Mouse (Mus musculus) midbrain, embryonic 15.5 days (tissue): ENCODE results near the gene Olfr666. TPM values are rescaled to one million over a fixed set of nuclear protein-coding genes. Genes with fewer than 3 reads are reported as not detected.
"Not testable (repeated sequence)": the region's sequence is repeated elsewhere in the genome, so short reads cannot be mapped to it uniquely, and the experiment has no call there.

Source experiments
- ATAC-seq: fragments of 200-750 bp; cut with Nextera tagmentation; replicated peaks from 2 replicates; pipeline ENCODE4 v1.8.0; 2017; ENCODE audit warnings: moderate TSS enrichment
- H3K27ac ChIP-seq: fragments of 300-500 bp; sonication (generic); 2 replicates; pipeline ENCODE4 v1.5.1; 2015; ENCODE audit warnings: mild to moderate bottlenecking, inconsistent platforms
- H3K27me3 ChIP-seq: fragments of 300-500 bp; sonication (generic); replicated peaks from 2 replicates; pipeline ENCODE4 v1.6.1; 2015; ENCODE audit warnings: inconsistent platforms
- H3K36me3 ChIP-seq: fragments of 300-500 bp; sonication (generic); replicated peaks from 2 replicates; pipeline ENCODE4 v1.6.1; 2015; ENCODE audit warnings: inconsistent platforms
- H3K4me1 ChIP-seq: fragments of 300-500 bp; sonication (generic); 2 replicates; pipeline ENCODE4 v1.6.1; 2015; ENCODE audit warnings: inconsistent platforms
- H3K4me2 ChIP-seq: fragments of 300-500 bp; sonication (generic); 2 replicates; pipeline ENCODE4 v1.6.1; 2015; ENCODE audit warnings: inconsistent platforms, mild to moderate bottlenecking, moderate library complexity
- H3K4me3 ChIP-seq: fragments of 300-500 bp; sonication (generic); 2 replicates; pipeline ENCODE4 v1.5.1; 2015; ENCODE audit warnings: mild to moderate bottlenecking, inconsistent platforms
- H3K9ac ChIP-seq: fragments of 300-500 bp; sonication (generic); 2 replicates; pipeline ENCODE4 v1.6.1; 2015; ENCODE audit warnings: mild to moderate bottlenecking, inconsistent platforms
- H3K9me3 ChIP-seq: fragments of 300-500 bp; sonication (generic); 2 replicates; pipeline ENCODE4 v1.6.1; 2016; ENCODE audit warnings: inconsistent platforms
- WGBS: fragments of 180-500 bp; shearing (Covaris S2); methylation state at CpG from one replicate; pipeline ENCODE4 v1.1.7; 2015; ENCODE audit warnings: mixed read lengths; 5-methylcytosine and 5-hydroxymethylcytosine counted together
- polyA plus RNA-seq: library from polyadenylated mRNA; unstranded; fragments of >200 nt; fragmentation: Nextera tagmentation; extraction: Ambion mirVana; gene quantifications from 2 replicates; pipeline ENCODE4 v1.2.1, GENCODE M21; 2015

The Olfr666 gene
- not detected in 2 replicates for polyA plus RNA-seq

- H3K36me3 ChIP-seq = no peaks in the 10 kb centered on the region
- no peak for ATAC-seq
- no peak within 1 kb of the TSS for H3K4me2 ChIP-seq
- H3K9me3 ChIP-seq = no peaks in the 10 kb centered on the region
- H3K4me3 ChIP-seq = no peak within 1 kb of the TSS
- 87% methylated on average over 2 of the region's 2 CpGs for WGBS
- H3K27ac ChIP-seq = no peak within 1 kb of the TSS
- no peak within 1 kb of the TSS for H3K9ac ChIP-seq
- no peaks in the 10 kb centered on the region for H3K27me3 ChIP-seq
- no peaks in the 10 kb centered on the region for H3K4me1 ChIP-seq
These were observed at the start of gene Olfr666 for GRCm38 (mm10) chr7:104895852-104896251. Gene Olfr666 (minus strand): TSS chr7:104895952.

- no peak within 1 kb of the TSS for H3K27ac ChIP-seq
- no peak within 1 kb of the TSS for H3K9ac ChIP-seq
- WGBS = 88% methylated on average over 1 of the region's 1 CpGs
- no peak within 1 kb of the TSS for H3K4me3 ChIP-seq
- no peak within 1 kb of the TSS for H3K4me2 ChIP-seq
- H3K27me3 ChIP-seq = no peaks in the 10 kb centered on the region
- ATAC-seq = no peak
- no peaks in the 10 kb centered on the region for H3K9me3 ChIP-seq
- no peaks in the 10 kb centered on the region for H3K36me3 ChIP-seq
- no peaks in the 10 kb centered on the region for H3K4me1 ChIP-seq
These were observed 38.2 kb upstream of the Olfr666 start, which contains the start of gene Olfr669 for GRCm38 (mm10) chr7:104933940-104934339. Gene Olfr669 (plus strand): TSS chr7:104934240.

- Histone ChIP-seq H3K9ac (no peak within 1 kb of the TSS), H3K4me3 (no peak within 1 kb of the TSS), H3K4me2 (no peak within 1 kb of the TSS), H3K27me3 (no peaks in the 10 kb centered on the region), H3K27ac (no peak within 1 kb of the TSS), H3K4me1 (no peaks in the 10 kb centered on the region), H3K36me3 (no peaks in the 10 kb centered on the region), H3K9me3 (no peaks in the 10 kb centered on the region)
- WGBS = 78% methylated on average over 1 of the region's 1 CpGs
- no peak for ATAC-seq
These were observed 32.2 kb upstream of the Olfr666 start, which contains the start of gene Olfr668 for GRCm38 (mm10) chr7:104927957-104928356. Gene Olfr668 (minus strand): TSS chr7:104928057.

- Histone ChIP-seq H3K36me3 (no peaks in the 10 kb centered on the region), H3K4me1 (no peaks in the 10 kb centered on the region), H3K9ac (no peak within 1 kb of the TSS), H3K27me3 (no peaks in the 10 kb centered on the region), H3K27ac (no peak within 1 kb of the TSS), H3K4me2 (no peak within 1 kb of the TSS), H3K9me3 (no peaks in the 10 kb centered on the region), H3K4me3 (no peak within 1 kb of the TSS)
- 86% methylated on average over 1 of the region's 1 CpGs for WGBS
- ATAC-seq = no peak
These were observed 25.6 kb upstream of the Olfr666 start, which contains the start of gene Olfr667 for GRCm38 (mm10) chr7:104921382-104921781. Gene Olfr667 (minus strand): TSS chr7:104921482.

GRCm38 (mm10) chr7:104877731-104878130, 18.0 kb downstream of the Olfr666 start, which contains the start of gene Olfr665:
Gene Olfr665 (plus strand): TSS chr7:104878031.
- no peak for ATAC-seq
- no peaks in the 10 kb centered on the region for H3K9me3 ChIP-seq
- H3K4me1 ChIP-seq = no peaks in the 10 kb centered on the region
- no peak within 1 kb of the TSS for H3K9ac ChIP-seq
- no peaks in the 10 kb centered on the region for H3K27me3 ChIP-seq
- H3K4me3 ChIP-seq = no peak within 1 kb of the TSS
- no peaks in the 10 kb centered on the region for H3K36me3 ChIP-seq
- WGBS = 51% methylated on average over 1 of the region's 1 CpGs
- H3K4me2 ChIP-seq = no peak within 1 kb of the TSS
- no peak within 1 kb of the TSS for H3K27ac ChIP-seq

GRCm38 (mm10) chr7:104861381-104861780, 34.4 kb downstream of the Olfr666 start:
- WGBS = 88% methylated on average over 3 of the region's 3 CpGs
- no peak overlapping the region for H3K4me2 ChIP-seq
- H3K4me1 ChIP-seq = no peaks in the 10 kb centered on the region
- no peak overlapping the region for H3K27ac ChIP-seq
- no peaks in the 10 kb centered on the region for H3K27me3 ChIP-seq
- H3K4me3 ChIP-seq = no peak overlapping the region
- no peaks in the 10 kb centered on the region for H3K36me3 ChIP-seq
- no peak overlapping the region for H3K9ac ChIP-seq
- no peak for ATAC-seq
- no peaks in the 10 kb centered on the region for H3K9me3 ChIP-seq

- Histone ChIP-seq H3K9ac (no peak overlapping the region), H3K9me3 (no peaks in the 10 kb centered on the region), H3K36me3 (no peaks in the 10 kb centered on the region), H3K4me1 (no peaks in the 10 kb centered on the region), H3K27me3 (no peaks in the 10 kb centered on the region), H3K27ac (no peak overlapping the region), H3K4me2 (no peak overlapping the region), H3K4me3 (no peak overlapping the region)
- ATAC-seq = no peak
- 80% methylated on average over 1 of the region's 1 CpGs for WGBS
These were observed 38.1 kb downstream of the Olfr666 start for GRCm38 (mm10) chr7:104857683-104858082.

- WGBS = 84% methylated on average over 2 of the region's 2 CpGs
- H3K27ac ChIP-seq, H3K27me3 ChIP-seq, H3K4me3 ChIP-seq, H3K4me2 ChIP-seq, H3K36me3 ChIP-seq, H3K4me1 ChIP-seq, H3K9me3 ChIP-seq, ATAC-seq, H3K9ac ChIP-seq: not testable (repeated sequence)
These were observed 39.0 kb downstream of the Olfr666 start, which contains the start of gene Usp17la for GRCm38 (mm10) chr7:104856709-104857108. Gene Usp17la (plus strand): TSS chr7:104857009.

- Histone ChIP-seq H3K4me1 (no peaks in the 10 kb centered on the region), H3K27ac (no peak overlapping the region), H3K4me3 (no peak overlapping the region), H3K9ac (no peak overlapping the region), H3K4me2 (no peak overlapping the region), H3K36me3 (no peaks in the 10 kb centered on the region), H3K27me3 (no peaks in the 10 kb centered on the region), H3K9me3 (no peaks in the 10 kb centered on the region)
- 84% methylated on average over 3 of the region's 3 CpGs for WGBS
- ATAC-seq = no peak
These were observed 40.5 kb downstream of the Olfr666 start for GRCm38 (mm10) chr7:104855248-104855750.

GRCm38 (mm10) chr7:104851546-104851945, 44.2 kb downstream of the Olfr666 start:
- 60% methylated on average over 2 of the region's 2 CpGs for WGBS
- H3K27me3 ChIP-seq, H3K27ac ChIP-seq, H3K4me3 ChIP-seq, H3K4me1 ChIP-seq, H3K9me3 ChIP-seq, ATAC-seq, H3K4me2 ChIP-seq, H3K9ac ChIP-seq, H3K36me3 ChIP-seq: not testable (repeated sequence)

GRCm38 (mm10) chr7:104843731-104844287, 51.9 kb downstream of the Olfr666 start:
- Histone ChIP-seq H3K9ac (no peak overlapping the region), H3K4me2 (no peak overlapping the region), H3K9me3 (no peaks in the 10 kb centered on the region), H3K4me1 (no peaks in the 10 kb centered on the region), H3K27ac (no peak overlapping the region), H3K36me3 (no peaks in the 10 kb centered on the region), H3K4me3 (no peak overlapping the region), H3K27me3 (no peaks in the 10 kb centered on the region)
- no peak for ATAC-seq
- 90% methylated on average over 1 of the region's 1 CpGs for WGBS

- 76% methylated on average over 1 of the region's 1 CpGs for WGBS
- Histone ChIP-seq H3K27ac (no peak within 1 kb of the TSS), H3K27me3 (no peaks in the 10 kb centered on the region), H3K9ac (no peak within 1 kb of the TSS), H3K4me2 (no peak within 1 kb of the TSS), H3K4me1 (no peaks in the 10 kb centered on the region), H3K36me3 (no peaks in the 10 kb centered on the region), H3K9me3 (no peaks in the 10 kb centered on the region), H3K4me3 (no peak within 1 kb of the TSS)
- ATAC-seq = no peak
These were observed 53.2 kb downstream of the Olfr666 start, which contains the start of gene Usp17lb for GRCm38 (mm10) chr7:104842503-104842902. Gene Usp17lb (minus strand): TSS chr7:104842603.
